Mouse (Mus musculus): ENCODE measurements around the gene Peg3.

GRCm38 (mm10) chr7:6685511-6685910 lies 44.7 kb downstream of the Peg3 start:
- TF ChIP-seq POLR2A (IDR thresholded peaks at IDR 0.05; ENCODE audit: borderline replicate concordance, extremely low read depth, insufficient read depth, insufficient read length, poor library complexity, severe bottlenecking): no peak
- TF ChIP-seq CTCF (IDR thresholded peaks at IDR 0.05; ENCODE audit: borderline replicate concordance, extremely low read depth, insufficient read depth, insufficient read length): no peak

All from brain, embryonic 14.5 days (tissue).